Mouse (Mus musculus) B cell, adult 2 months (primary cell): Measurements from ENCODE around the gene Nanos1.
A peak's percentile ranks its signal among the peaks of the same experiment; 100 is the strongest.

Source experiments
- DNase-seq, 2 experiments: peaks; one replicate each; pipeline ENCODE4 v3.0.0; 2022

Gene Nanos1

GRCm38 (mm10) chr19:60755438-60756191 is at the start of gene Nanos1:
Nanos1 (plus strand) TSS chr19:60755987.
- peak; percentile 90 for DNase-seq

DNA sequence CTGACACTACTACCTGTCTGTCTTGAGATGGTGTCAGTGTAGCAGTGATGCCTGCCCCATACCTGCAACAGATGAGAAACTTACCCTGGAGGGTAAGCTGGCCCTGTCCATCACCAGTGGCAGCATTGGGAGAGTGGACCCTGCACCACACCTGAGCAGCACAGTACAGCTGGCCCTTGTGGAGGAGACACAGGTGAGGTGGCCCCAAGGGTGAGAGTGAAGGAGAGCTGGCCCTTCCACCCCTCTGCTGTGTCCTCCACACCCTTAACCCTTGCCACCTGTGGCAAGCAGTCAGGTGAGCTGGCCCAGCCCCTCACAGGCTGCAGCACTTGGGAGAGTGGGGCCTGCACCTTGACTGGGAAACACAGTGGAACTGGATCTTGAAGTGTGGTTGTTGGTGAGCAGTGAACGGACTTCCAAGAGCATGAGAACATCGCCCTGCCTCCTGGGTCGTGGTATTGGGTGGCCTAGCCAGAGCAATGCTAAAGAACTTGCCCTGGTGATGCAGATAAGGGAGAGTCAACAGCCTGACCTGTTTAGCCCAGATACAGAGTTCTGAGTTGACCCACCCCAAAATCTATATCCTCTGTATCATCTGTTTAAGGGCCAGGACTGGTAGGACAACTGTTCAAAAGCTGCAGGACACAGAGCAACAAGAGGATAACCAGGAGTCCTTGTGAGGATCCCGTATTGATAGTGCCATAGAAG is 46.4 kb upstream of the Nanos1 start:
- no peak for DNase-seq

DNA sequence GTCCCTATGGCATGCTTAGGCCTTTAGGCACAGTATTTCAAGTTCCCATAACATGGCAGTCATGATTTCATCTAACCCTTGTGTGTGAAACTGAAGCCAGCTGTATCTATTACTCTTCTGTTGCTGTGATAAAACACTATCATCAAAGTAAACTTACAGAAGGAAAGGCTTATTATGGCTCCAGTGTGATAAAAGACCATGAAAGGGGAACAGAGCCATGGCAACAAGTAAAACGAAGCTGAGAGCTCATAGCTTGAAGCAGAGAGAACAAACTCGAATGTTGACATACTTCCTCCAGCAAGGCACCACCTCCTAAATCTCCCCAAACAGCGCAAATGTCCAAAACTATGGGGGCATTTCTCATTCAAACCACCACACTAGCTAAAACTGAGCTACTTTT is 45.6 kb upstream of the Nanos1 start:
- DNase-seq = no peak

DNA sequence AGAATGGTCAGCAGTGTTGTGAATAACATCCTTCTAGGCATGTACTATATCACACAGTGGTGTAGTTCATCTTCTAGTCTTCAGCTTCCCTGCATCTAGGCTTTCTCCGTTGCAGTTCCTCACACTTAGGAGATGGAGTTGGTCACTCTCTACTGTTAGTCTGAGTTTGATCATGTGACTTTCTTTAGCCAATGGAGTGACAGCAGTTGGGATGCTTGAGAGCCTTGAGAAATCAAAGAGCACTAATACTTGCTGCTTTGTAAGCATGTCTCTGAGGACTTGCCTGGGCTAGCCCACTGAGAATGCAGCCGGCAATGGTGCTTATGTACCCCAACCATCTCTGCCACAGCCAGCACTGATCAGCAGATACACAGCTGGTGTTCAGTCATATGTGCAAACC is 43.2 kb upstream of the Nanos1 start:
- DNase-seq = no peak

GRCm38 (mm10) chr19:60716381-60716780 is 39.4 kb upstream of the Nanos1 start:
- DNase-seq = no peak

- DNase-seq = peak; percentile 68 to 72
Measured at GRCm38 (mm10) chr19:60730281-60730852, 25.4 kb upstream of the Nanos1 start.

DNA sequence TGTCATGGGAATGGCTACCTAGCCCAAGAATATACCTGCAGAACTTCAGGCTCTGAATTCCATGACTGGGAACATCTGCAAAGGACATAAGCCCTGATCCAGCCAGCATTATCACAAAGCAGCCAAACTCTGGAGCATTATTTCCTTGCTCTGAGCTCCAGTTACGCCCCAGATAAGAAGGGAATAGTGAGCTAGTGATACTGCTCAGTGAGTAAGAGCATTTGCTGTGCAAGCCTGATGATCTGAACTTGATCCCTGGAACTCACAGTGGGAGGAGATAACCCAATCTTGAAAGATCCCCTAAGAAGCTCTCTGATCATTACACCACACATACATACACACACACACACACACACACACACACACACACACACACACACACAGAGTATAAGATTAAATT is 24.5 kb upstream of the Nanos1 start:
- DNase-seq = no peak

DNA sequence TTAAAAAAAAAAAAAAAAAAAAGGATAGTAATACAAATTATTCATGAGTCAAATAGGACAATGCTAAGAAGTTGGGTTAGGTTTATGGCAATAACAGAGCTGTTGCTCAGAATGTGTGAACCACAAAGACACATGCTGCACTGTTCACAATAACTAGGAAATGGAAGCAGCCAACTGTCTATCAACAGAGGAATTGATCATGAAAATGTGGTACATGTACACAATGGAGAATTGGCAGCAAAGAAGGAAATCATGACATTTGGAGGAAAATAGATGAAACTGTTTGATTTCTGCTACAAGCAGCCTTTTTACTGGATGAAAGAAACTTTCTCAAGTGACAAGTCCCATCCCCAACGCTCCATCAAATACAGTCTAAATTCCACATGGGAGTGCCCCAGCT is 23.8 kb upstream of the Nanos1 start:
- DNase-seq = no peak

DNA sequence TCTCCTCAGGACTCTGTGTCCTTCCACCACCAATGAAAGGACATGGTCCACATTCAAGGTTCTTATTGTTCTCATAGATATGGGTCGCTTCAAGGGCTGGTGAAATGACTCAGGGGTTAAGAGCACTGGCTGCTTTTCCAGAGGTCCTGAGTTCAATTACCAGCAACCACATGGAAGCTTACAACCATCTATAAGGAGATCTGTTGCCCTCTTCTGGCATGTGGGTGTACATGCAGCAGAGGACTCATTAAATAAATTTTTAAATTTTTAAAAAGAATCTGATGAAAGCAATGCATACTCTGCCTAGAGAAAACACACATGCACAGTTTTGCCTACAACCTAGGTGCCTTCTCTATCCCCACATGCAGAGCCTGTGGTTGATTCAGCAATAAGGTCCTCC is 15.2 kb upstream of the Nanos1 start:
- DNase-seq = no peak

GRCm38 (mm10) chr19:60743767-60744547 is 11.8 kb upstream of the Nanos1 start:
- no peak for DNase-seq

DNA sequence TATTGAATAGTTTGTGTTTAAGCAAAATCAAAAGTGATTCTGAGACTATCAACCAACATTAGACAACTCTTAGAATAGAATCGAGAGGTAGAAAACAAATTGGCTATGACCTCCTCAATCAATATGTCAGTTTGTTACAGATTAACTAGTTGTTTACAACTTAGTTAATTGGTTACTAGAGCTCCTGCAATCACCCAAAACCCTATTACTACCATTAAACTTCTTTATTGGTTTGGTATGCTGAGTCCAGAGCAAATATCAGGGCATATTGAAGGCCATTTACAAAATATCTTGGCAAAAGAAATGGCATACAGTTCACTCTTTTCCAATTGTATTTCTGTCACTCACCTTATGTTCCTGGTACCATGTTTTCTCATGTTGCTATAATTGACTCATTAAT is 8.0 kb upstream of the Nanos1 start:
- DNase-seq = no peak

DNA sequence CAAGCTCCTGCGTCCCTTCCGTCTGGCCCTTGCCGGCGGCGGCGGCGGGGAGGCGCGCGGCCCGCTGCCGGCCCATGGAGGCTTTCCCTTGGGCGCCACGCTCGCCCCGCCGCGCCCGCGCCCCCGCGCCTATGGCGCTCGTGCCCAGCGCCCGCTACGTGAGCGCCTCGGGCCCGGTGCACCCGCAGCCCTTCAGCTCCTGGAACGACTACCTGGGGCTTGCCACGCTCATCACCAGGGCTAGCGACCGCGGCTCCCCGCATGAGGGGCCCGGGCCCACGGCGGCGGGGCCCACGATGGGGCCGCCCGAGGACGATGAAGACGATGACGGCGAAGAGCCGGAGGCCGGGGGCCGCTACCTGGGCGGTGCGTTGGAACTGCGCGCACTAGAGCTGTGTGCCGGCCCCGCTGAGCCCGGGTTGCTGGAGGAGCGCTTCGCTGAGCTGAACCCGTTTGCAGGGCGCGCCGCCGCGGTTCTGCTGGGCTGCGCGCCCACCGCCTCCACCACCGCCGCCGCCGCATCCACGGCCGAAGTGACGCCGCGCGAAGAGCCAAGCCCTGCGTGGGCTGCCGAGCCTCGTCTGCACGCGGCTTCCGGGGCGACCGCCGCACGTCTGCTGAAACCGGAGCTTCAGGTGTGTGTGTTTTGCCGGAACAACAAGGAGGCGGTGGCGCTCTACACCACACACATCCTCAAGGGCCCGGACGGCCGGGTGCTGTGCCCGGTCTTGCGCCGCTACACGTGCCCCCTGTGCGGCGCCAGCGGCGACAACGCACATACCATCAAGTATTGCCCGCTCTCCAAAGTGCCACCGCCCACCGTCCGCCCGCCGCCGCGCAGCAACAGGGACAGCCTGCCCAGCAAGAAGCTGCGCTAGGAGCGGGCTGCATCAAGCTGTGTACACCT is 658 bp downstream of the Nanos1 start:
- peak; percentile 64 to 69 for DNase-seq

GRCm38 (mm10) chr19:60757099-60757785 is 1.5 kb downstream of the Nanos1 start:
- no peak for DNase-seq

- DNase-seq = no peak
Measured at GRCm38 (mm10) chr19:60758896-60759835, 3.4 kb downstream of the Nanos1 start.

DNA sequence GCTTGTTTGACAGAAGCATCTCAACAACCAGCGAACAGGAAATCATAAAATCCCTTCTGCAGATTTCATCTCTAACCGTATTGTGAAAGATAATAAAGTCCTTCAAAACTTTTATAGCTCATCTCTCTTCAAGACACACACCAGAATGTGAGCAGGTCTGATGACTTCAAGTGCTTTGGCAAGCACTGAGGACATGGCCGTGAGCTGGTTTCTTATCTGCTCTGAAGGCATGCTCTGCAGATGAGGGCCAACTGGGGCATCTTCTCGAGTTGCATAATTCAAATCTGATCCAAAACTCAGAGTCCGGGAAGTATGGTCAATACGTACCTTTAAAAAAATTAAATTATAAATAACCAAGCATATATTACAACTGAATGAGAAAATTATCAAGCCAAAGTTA is 17.6 kb downstream of the Nanos1 start:
- DNase-seq = no peak

DNA sequence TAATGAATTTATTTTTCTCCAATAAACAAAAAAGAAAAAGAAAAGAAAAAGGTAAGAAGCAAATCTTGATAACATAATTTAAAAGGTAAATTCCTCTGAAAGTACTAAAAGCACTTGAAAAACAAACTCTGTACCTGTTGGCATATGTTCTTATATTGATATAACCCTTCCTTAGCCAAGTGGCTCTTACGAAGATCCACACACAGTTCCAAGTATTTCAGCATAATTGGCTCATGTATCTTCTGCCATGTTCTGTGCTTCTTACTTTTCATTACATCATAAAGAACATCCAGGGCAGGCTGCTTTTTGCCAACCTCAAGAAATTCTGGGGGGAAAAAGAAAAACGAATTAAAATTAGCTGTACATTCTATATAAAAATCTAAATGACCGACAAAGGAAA is 26.2 kb downstream of the Nanos1 start:
- DNase-seq = no peak

DNA sequence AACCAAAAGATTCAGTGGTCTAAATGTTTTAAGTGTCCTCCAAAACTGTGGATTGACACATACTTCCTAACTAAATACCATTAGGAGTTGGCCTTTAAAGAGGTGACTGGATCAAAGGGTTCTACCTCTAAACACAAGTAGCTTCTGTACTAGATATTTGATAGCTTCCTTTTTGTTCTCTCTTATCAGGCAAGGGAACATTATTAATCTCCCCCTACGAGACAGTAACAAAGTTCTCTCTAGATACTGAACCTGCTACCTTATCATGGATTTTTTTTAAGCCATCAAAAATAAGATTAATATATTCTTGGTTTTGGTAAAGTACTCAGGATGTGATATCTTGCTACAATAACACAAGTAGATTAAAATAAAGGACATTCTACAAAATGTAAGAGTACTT is 28.9 kb downstream of the Nanos1 start:
- no peak for DNase-seq

DNA sequence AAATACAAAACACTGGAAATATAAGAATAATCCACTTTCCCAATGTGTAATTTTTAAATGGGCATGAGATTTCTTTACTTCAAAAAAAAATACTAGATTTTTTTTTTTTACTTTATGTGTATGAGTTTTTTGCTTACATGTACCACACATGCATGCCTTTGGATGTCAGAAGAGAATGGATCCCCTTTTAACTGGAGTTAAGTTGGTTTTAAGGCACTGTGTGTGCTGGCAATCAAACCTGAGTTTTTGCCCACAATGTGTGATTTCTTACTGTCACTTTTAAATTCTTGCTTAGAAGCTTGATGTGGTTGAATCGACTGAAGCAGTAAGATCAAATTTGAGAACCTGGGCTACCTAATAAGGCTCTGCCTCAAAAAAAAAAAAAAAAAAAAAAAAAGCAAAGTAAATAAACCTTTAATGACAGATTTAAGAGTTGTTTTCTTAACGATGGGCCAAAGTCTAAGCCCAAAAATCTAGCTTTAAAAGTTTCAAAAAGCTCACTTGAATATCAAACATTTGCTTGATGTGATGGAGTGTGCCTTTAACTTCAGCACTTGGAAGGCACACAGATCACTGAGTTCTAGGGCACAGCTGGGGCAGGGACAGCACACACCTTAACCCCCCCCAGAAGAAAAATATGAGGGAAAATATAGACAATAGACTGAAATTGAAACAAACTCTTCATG is 31.8 kb downstream of the Nanos1 start:
- no peak for DNase-seq

GRCm38 (mm10) chr19:60788214-60788960 is 32.6 kb downstream of the Nanos1 start:
- no peak for DNase-seq
